Mouse (Mus musculus): ENCODE measurements at regions not wholly inside any gene's neighbourhood (a gene's known extent, or its start where the extent isn't known, plus 50 kb on each side); places are given as distances from the start of the nearest gene placed in this dataset.

DNA sequence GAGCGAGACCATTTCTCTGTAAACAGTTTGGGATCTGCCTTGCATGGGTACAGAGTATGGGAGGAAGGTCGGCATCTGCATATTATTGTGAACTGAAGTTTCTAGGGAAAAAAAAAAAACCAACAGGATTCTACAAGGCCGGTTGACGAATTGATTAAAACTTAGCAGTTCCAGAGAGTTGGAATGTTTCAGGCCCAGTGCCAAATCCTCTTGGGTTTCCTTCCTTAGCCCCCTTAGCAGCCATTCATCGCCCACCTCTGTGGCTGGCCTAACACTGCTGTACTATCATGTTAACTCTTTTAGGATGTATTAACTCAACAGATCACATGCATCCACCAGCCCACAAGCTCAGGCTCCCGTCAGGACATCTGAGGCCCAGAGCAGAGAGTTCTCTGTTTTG is 107.9 kb downstream of the Cartpt start:
- no peak overlapping the region for H3K4me2 ChIP-seq (ENCODE audit: low read depth, low read length)
- no peak for ATAC-seq (replicated peaks; ENCODE audit: insufficient number of reproducible peaks, low FRiP score, low TSS enrichment, low read depth)
- no peak overlapping the region for H3K4me3 ChIP-seq (ENCODE audit: low read depth, low read length)
- no peak overlapping the region for H3K9ac ChIP-seq (replicated peaks; ENCODE audit: low read length)
- no peaks in the 10 kb centered on the region for H3K36me3 ChIP-seq (replicated peaks; ENCODE audit: control insufficient read depth, insufficient read depth, low read depth, low read length)
- 83% methylated on average over 6 of the region's 6 CpGs for WGBS
- H3K9me3 ChIP-seq (replicated peaks; ENCODE audit: control insufficient read depth, low read length): no peaks in the 10 kb centered on the region
- H3K4me1 ChIP-seq (ENCODE audit: control insufficient read depth, insufficient read depth, low read length): no peaks in the 10 kb centered on the region
- no peak for DNase-seq (ENCODE audit: low spot score)
- no peaks in the 10 kb centered on the region for H3K27me3 ChIP-seq (ENCODE audit: control insufficient read depth, insufficient read depth, low read length)
- no peak overlapping the region for H3K27ac ChIP-seq (replicated peaks; ENCODE audit: low read depth, low read length)

DNA sequence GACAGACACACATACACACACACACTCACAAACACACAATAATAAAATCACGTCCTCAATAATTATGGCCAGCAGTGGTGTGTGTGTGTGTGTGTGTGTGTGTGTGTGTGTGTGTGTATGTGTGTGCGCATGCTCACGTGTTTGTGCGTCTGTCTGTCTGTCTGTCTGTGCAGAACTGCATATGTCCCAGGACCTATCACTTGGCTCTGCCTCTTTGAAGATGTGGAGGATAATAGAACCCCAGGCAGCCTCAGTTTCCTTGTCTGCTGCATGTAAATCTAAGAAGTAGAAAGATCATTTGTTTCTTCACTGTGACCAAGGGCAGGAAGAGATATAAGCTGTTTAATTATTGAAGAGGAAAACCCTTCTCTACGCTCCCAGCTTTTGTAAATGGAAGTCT is 109.9 kb downstream of the Cartpt start:
- Histone ChIP-seq H3K4me2 (ENCODE audit: low read depth, low read length) (no peak overlapping the region), H3K9me3 (replicated peaks; ENCODE audit: control insufficient read depth, low read length) (no peaks in the 10 kb centered on the region), H3K4me3 (ENCODE audit: low read depth, low read length) (no peak overlapping the region), H3K36me3 (replicated peaks; ENCODE audit: control insufficient read depth, insufficient read depth, low read depth, low read length) (no peaks in the 10 kb centered on the region), H3K27me3 (ENCODE audit: control insufficient read depth, insufficient read depth, low read length) (no peaks in the 10 kb centered on the region), H3K4me1 (ENCODE audit: control insufficient read depth, insufficient read depth, low read length) (no peaks in the 10 kb centered on the region), H3K9ac (replicated peaks; ENCODE audit: low read length) (no peak overlapping the region), H3K27ac (replicated peaks; ENCODE audit: low read depth, low read length) (no peak overlapping the region)
- WGBS: 85% methylated on average over 5 of the region's 5 CpGs
- DNase-seq (ENCODE audit: low spot score) (no peak), ATAC-seq (replicated peaks; ENCODE audit: insufficient number of reproducible peaks, low FRiP score, low TSS enrichment, low read depth) (no peak)

DNA sequence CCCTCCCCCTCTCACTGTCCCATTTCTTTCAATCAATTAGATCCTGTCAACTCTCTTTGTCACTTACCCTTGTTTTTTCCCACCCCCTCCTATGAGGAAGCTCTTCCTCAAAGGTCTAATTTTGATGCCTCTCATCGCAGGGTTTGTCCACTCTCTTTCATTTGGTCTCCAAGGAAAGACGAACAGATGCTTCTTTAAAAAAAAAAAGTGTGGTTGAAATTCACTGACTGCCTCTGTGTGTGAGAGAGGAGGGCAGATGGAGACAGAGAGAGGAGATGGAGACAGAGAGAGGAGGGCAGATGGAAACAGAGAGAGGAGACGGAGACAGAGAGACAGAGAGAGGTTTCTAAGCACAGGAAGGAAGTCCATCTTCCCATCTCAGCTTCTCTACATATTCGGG is 113.1 kb downstream of the Cartpt start:
- ATAC-seq (replicated peaks; ENCODE audit: insufficient number of reproducible peaks, low FRiP score, low TSS enrichment, low read depth) (no peak), DNase-seq (ENCODE audit: low spot score) (no peak)
- H3K36me3 ChIP-seq (replicated peaks; ENCODE audit: control insufficient read depth, insufficient read depth, low read depth, low read length): no peaks in the 10 kb centered on the region
- no peaks in the 10 kb centered on the region for H3K27me3 ChIP-seq (ENCODE audit: control insufficient read depth, insufficient read depth, low read length)
- no peaks in the 10 kb centered on the region for H3K9me3 ChIP-seq (replicated peaks; ENCODE audit: control insufficient read depth, low read length)
- no peak overlapping the region for H3K4me3 ChIP-seq (ENCODE audit: low read depth, low read length)
- no peak overlapping the region for H3K9ac ChIP-seq (replicated peaks; ENCODE audit: low read length)
- H3K4me2 ChIP-seq (ENCODE audit: low read depth, low read length): no peak overlapping the region
- H3K27ac ChIP-seq (replicated peaks; ENCODE audit: low read depth, low read length): no peak overlapping the region
- no peaks in the 10 kb centered on the region for H3K4me1 ChIP-seq (ENCODE audit: control insufficient read depth, insufficient read depth, low read length)
- 62% methylated on average over 4 of the region's 4 CpGs for WGBS

DNA sequence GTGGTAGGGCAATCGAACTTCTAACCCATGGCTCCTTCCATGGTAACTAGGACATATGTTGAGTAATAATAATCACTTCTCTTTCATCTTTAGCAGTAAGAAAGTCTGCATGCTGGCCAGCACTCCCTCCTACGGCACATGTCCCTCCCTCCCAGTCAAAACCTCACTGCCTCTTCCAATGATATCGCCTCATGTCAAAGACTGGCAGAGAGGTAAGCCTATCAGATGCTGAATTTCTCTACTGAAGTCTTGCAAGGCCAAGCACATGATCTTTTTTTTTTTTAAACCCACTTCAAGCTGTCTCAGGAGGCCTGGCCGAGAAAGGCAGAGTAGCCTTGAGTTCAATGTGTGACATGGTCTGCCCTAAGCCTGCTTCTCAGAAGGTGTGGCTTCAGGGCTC is 115.5 kb downstream of the Cartpt start:
- Histone ChIP-seq H3K27me3 (ENCODE audit: control insufficient read depth, insufficient read depth, low read length) (no peaks in the 10 kb centered on the region), H3K4me3 (ENCODE audit: low read depth, low read length) (no peak overlapping the region), H3K27ac (replicated peaks; ENCODE audit: low read depth, low read length) (no peak overlapping the region), H3K9me3 (replicated peaks; ENCODE audit: control insufficient read depth, low read length) (no peaks in the 10 kb centered on the region), H3K4me1 (ENCODE audit: control insufficient read depth, insufficient read depth, low read length) (no peaks in the 10 kb centered on the region), H3K36me3 (replicated peaks; ENCODE audit: control insufficient read depth, insufficient read depth, low read depth, low read length) (no peaks in the 10 kb centered on the region), H3K9ac (replicated peaks; ENCODE audit: low read length) (no peak overlapping the region), H3K4me2 (ENCODE audit: low read depth, low read length) (no peak overlapping the region)
- 86% methylated on average over 4 of the region's 4 CpGs for WGBS
- no peak for DNase-seq (ENCODE audit: low spot score)
- no peak for ATAC-seq (replicated peaks; ENCODE audit: insufficient number of reproducible peaks, low FRiP score, low TSS enrichment, low read depth)

DNA sequence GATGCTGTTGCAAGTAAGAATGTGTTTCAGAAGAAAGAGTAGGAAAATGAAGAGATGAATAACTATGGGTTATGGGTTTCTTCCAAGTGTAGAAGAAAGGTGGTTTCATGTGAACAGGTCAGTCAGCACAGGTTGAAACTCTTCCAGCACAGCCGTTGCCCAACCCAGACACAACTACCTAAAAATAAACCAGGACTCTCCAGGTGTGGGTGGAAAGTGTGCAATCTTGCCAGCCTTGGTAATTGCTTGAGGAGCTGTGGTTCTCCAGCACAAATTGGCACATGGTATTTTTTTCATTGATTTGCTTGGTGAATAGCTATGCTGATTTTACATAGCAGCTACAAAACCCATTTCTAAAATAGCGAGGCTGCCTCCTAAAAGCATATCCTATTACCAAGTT is 116.6 kb downstream of the Cartpt start:
- WGBS: 80% methylated on average over 2 of the region's 2 CpGs
- Histone ChIP-seq H3K9ac (replicated peaks; ENCODE audit: low read length) (no peak overlapping the region), H3K36me3 (replicated peaks; ENCODE audit: control insufficient read depth, insufficient read depth, low read depth, low read length) (no peaks in the 10 kb centered on the region), H3K4me3 (ENCODE audit: low read depth, low read length) (no peak overlapping the region), H3K9me3 (replicated peaks; ENCODE audit: control insufficient read depth, low read length) (no peaks in the 10 kb centered on the region), H3K27me3 (ENCODE audit: control insufficient read depth, insufficient read depth, low read length) (no peaks in the 10 kb centered on the region), H3K4me2 (ENCODE audit: low read depth, low read length) (no peak overlapping the region), H3K4me1 (ENCODE audit: control insufficient read depth, insufficient read depth, low read length) (no peaks in the 10 kb centered on the region), H3K27ac (replicated peaks; ENCODE audit: low read depth, low read length) (no peak overlapping the region)
- ATAC-seq (replicated peaks; ENCODE audit: insufficient number of reproducible peaks, low FRiP score, low TSS enrichment, low read depth) (no peak), DNase-seq (ENCODE audit: low spot score) (no peak)

DNA sequence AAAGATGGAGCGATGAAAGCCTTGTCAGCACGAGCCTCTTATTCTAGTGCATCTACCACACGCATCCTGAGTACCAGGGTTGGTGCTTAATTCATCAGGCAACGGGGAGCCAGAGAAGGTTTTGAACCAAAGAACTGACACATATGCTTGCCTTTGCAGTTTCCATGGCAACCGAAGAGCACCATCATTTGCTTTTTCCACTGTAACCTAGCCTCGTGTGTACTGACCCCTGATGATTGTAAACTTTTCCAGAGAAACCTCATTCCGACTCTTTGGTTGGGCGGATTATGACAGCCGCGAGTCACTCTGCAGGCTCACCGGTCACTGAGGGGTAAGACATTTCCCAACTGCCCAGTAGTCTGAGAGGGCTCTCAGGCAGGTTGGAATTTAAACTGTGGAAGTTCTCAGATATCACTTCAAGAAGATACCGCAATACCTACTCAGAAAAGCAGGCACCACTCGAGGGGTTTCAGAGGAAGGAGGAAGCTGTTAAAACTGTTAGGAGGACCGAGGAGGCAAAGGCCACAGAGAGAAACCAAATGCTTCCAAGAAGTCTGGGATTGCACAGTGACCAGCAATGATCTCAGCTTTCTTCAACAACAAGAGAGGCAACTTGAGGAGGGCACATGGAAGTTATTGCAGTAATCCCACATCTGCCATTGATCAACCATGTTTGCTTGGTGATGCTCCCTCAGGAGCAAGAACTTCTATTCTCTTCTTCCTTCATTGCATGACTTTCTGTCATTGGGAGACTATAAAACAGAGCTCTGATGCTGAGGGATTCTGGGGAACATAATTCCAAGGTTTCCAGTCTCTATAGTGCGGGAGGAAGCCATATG is 117.8 kb downstream of the Cartpt start:
- H3K27me3 ChIP-seq (ENCODE audit: control insufficient read depth, insufficient read depth, low read length): no peaks in the 10 kb centered on the region
- H3K4me3 ChIP-seq (ENCODE audit: low read depth, low read length): no peak overlapping the region
- H3K9me3 ChIP-seq (replicated peaks; ENCODE audit: control insufficient read depth, low read length): no peaks in the 10 kb centered on the region
- no peaks in the 10 kb centered on the region for H3K4me1 ChIP-seq (ENCODE audit: control insufficient read depth, insufficient read depth, low read length)
- DNase-seq (ENCODE audit: low spot score) (peak; percentile 71), ATAC-seq (replicated peaks; ENCODE audit: insufficient number of reproducible peaks, low FRiP score, low TSS enrichment, low read depth) (no peak)
- WGBS: 65% methylated on average over 15 of the region's 15 CpGs
- H3K27ac ChIP-seq (replicated peaks; ENCODE audit: low read depth, low read length): no peak overlapping the region
- H3K4me2 ChIP-seq (ENCODE audit: low read depth, low read length): no peak overlapping the region
- no peaks in the 10 kb centered on the region for H3K36me3 ChIP-seq (replicated peaks; ENCODE audit: control insufficient read depth, insufficient read depth, low read depth, low read length)
- H3K9ac ChIP-seq (replicated peaks; ENCODE audit: low read length): no peak overlapping the region

DNA sequence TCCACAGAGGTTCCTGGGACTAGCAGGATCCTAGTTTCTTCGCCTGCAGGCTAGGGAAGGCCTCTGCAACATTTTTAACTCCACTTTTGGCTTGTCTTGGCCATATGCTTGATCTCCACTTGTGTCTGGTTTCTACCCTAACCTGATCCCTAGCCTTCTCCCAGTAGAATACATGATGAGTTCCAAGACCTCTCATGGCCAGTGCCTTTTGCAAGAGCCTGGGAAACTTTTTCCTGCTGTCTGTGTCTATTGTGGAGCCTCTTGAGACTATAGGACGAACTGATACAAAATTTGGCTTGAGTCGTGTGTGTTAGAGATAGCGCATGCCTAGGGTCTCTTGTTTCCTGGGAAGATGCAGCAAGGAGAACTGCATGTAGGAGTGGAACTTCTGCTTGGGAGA is 119.3 kb downstream of the Cartpt start:
- Histone ChIP-seq H3K4me2 (ENCODE audit: low read depth, low read length) (no peak overlapping the region), H3K27me3 (ENCODE audit: control insufficient read depth, insufficient read depth, low read length) (no peaks in the 10 kb centered on the region), H3K27ac (replicated peaks; ENCODE audit: low read depth, low read length) (no peak overlapping the region), H3K4me3 (ENCODE audit: low read depth, low read length) (no peak overlapping the region), H3K36me3 (replicated peaks; ENCODE audit: control insufficient read depth, insufficient read depth, low read depth, low read length) (no peaks in the 10 kb centered on the region), H3K9me3 (replicated peaks; ENCODE audit: control insufficient read depth, low read length) (no peaks in the 10 kb centered on the region), H3K9ac (replicated peaks; ENCODE audit: low read length) (no peak overlapping the region; the same call in 1 of the 2 replicates), H3K4me1 (ENCODE audit: control insufficient read depth, insufficient read depth, low read length) (no peaks in the 10 kb centered on the region)
- DNase-seq (ENCODE audit: low spot score): no peak
- WGBS: 73% methylated on average over 4 of the region's 4 CpGs
- no peak for ATAC-seq (replicated peaks; ENCODE audit: insufficient number of reproducible peaks, low FRiP score, low TSS enrichment, low read depth)

DNA sequence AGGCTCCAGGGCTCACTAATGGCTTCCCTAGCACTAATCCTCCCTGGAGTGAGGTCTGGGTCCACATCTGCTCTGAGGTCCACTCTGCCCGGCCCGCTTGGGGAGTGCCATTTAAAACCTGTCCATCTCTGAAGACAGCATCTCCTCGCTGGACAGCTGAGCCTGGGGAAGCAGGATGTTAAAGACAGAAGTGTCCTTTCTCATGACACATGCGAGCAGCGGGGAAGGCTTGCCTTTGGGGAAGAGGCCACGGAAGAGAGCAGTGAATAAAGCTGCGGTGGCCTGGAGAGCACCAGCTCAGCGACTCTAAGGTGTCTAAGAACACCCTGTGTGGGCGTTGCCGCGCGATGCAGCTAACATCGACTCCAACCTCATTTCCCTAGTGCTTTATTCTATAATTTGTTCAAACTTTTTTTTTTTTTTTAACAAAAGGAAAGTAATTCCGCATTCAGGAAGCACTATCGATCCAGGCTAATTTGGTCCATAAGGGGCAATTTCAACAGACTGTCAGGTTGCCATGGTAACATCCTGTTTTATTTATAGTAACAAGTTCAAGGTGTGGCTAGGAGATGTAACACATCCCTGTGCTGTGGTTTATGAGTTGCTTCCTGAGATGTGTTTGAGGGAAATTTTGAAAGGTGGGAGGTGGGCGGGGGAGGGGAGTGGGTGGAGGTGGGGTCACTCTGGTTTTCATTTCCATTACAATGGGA is 120.0 kb downstream of the Cartpt start:
- Histone ChIP-seq H3K36me3 (replicated peaks; ENCODE audit: control insufficient read depth, insufficient read depth, low read depth, low read length) (no peaks in the 10 kb centered on the region), H3K4me1 (ENCODE audit: control insufficient read depth, insufficient read depth, low read length) (no peaks in the 10 kb centered on the region), H3K4me2 (ENCODE audit: low read depth, low read length) (peak overlapping the region; percentile 11; the same call in 1 of the 2 replicates), H3K9me3 (replicated peaks; ENCODE audit: control insufficient read depth, low read length) (no peaks in the 10 kb centered on the region), H3K27ac (replicated peaks; ENCODE audit: low read depth, low read length) (no peak overlapping the region), H3K9ac (replicated peaks; ENCODE audit: low read length) (0 out of 2 replicates have a peak overlapping the region, but pooled peaks have one; percentile 0), H3K4me3 (ENCODE audit: low read depth, low read length) (no peak overlapping the region), H3K27me3 (ENCODE audit: control insufficient read depth, insufficient read depth, low read length) (no peaks in the 10 kb centered on the region)
- 15% methylated on average over 16 of the region's 16 CpGs for WGBS
- DNase-seq (ENCODE audit: low spot score) (peak; percentile 85), ATAC-seq (replicated peaks; ENCODE audit: insufficient number of reproducible peaks, low FRiP score, low TSS enrichment, low read depth) (peak; percentile 52; the same call in 1 of the 2 replicates)

Measured in embryonic facial prominence, embryonic 11.5 days (tissue).